Mouse (Mus musculus) ovary, adult 2 months (tissue): ENCODE results near the gene Ahnak2. TPM values are rescaled to one million over a fixed set of nuclear protein-coding genes. Genes with fewer than 3 reads are reported as not detected.

Experiments used
- polyA plus RNA-seq: library from polyadenylated mRNA; depleted of rRNA; stranded (reverse); fragments of >200 nt; gene quantifications from 2 replicates; pipeline ENCODE4 v1.2.3, GENCODE M21; 2012; rRNA removed

Gene Ahnak2
- 17.4 and 19.1 TPM in 2 replicates for polyA plus RNA-seq

GRCm38 (mm10) chr12:112801864-112802846 lies at the start of gene Ahnak2:
Gene Ahnak2, minus strand, starts transcription at chr12:112802657.

GRCm38 (mm10) chr12:112829244-112829864 lies 26.9 kb upstream of the Ahnak2 start, which contains the start of gene Cdca4:
Gene Cdca4, minus strand, starts transcription at chr12:112829423.

DNA sequence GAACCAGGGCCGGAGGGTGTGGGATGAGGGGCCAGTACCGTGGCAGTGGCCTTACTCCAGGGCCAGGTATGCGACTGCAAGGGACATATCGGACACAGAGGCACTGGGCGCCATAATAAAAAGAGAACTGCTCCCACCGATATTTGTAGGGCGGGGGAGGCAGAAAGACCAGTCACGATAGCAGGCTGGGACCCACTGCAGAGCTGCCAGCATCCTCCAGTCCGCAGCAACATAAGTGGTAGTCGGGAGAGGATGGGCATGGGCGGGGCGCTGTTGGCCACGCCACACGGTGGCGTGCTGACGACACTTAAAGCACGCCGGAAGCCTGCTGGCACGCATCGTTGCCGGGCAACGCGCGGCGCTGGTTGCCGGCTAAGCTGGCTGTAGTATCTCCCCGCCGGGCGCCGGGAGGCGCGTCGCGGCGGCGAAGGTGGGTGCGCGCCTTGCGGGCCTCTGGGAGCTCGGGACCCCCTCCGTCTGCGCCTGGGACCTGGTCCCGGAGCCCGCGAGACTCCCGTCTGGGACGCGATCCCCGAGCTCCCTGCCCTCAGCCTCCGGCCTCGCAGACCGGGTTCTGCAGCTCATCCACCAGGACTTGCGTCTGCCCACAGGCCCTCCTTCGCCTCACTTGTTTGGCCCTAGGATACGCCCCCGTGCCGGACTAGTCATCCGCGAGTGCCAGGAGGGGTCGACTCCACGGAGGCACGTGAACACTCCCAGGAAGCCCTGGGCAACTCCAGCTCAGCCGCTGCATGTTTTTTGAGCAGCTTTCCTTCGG lies 6.3 kb upstream of the Ahnak2 start, which contains the start of gene Clba1:
TSS of gene Clba1 (plus strand) at position 351 of the 778 bp plus-strand sequence.

GRCm38 (mm10) chr12:112760154-112760926 lies 42.1 kb downstream of the Ahnak2 start, which contains the start of gene Pld4:
Gene Pld4, plus strand, starts transcription at chr12:112760655.

Other genes with a start within 250 kb of the Ahnak2 start
- 42.7 and 45.9 TPM in 2 replicates for gene Inf2, start 213.9 kb downstream of the Ahnak2 start, polyA plus RNA-seq
- 3.7 and 4.5 TPM in 2 replicates for gene Adssl1, start 182.6 kb downstream of the Ahnak2 start, polyA plus RNA-seq
- gene Siva1, start 158.0 kb downstream of the Ahnak2 start, polyA plus RNA-seq = 141 and 169 TPM in 2 replicates
- 246 and 258 TPM in 2 replicates for gene Akt1, start 127.8 kb downstream of the Ahnak2 start, polyA plus RNA-seq
- gene Zbtb42, start 123.8 kb downstream of the Ahnak2 start, polyA plus RNA-seq = 17.9 and 20.4 TPM in 2 replicates
- gene Cep170b, start 82.2 kb downstream of the Ahnak2 start, polyA plus RNA-seq = 82.4 and 97.6 TPM in 2 replicates
- 41.6 and 50.1 TPM in 2 replicates for gene Pld4, start 42.0 kb downstream of the Ahnak2 start, polyA plus RNA-seq
- gene Clba1, start 6.3 kb upstream of the Ahnak2 start, polyA plus RNA-seq = 14.1 and 19.2 TPM in 2 replicates
- 33.5 and 36.9 TPM in 2 replicates for gene Cdca4, start 26.8 kb upstream of the Ahnak2 start, polyA plus RNA-seq
- 3.0 TPM in 2 replicates for gene Gpr132, start 65.6 kb upstream of the Ahnak2 start, polyA plus RNA-seq
- 51.9 and 56.8 TPM in 2 replicates for gene Jag2, start 127.1 kb upstream of the Ahnak2 start, polyA plus RNA-seq
- gene Nudt14, start 139.5 kb upstream of the Ahnak2 start, polyA plus RNA-seq = 59.3 and 65.9 TPM in 2 replicates
- 154 and 177 TPM in 2 replicates for gene Btbd6, start 173.8 kb upstream of the Ahnak2 start, polyA plus RNA-seq
- gene Brf1, start 198.0 kb upstream of the Ahnak2 start, polyA plus RNA-seq = 187 and 302 TPM in 2 replicates
- gene Pacs2, start 211.9 kb upstream of the Ahnak2 start, polyA plus RNA-seq = 62.7 and 66.0 TPM in 2 replicates